Comparison of ENCODE assay signal across 8 mouse cellular contexts in genomic region chr13:48227712-48228111, GRCm38 (mm10). TPM values are rescaled to one million over a fixed set of nuclear protein-coding genes. Genes with fewer than 3 reads are reported as not detected.
DNase-seq lines count a peak whose midpoint lies in the region; ATAC-seq lines count a peak whose summit lies in the region.

No protein-coding gene starts in this region.

- H3K4me2 ChIP-seq in intestine, embryonic 14.5 days (ENCODE audit: low read length): peak overlapping the region; percentile 44

- peak overlapping the region; percentile 16 for H3K4me3 ChIP-seq in intestine, embryonic 14.5 days (ENCODE audit: low read depth, low read length)

- H3K9ac ChIP-seq in intestine, embryonic 14.5 days (ENCODE audit: low read length): peak overlapping the region; percentile 39

- peak; percentile 100 for ATAC-seq in intestine, embryonic 14.5 days (replicated peaks; ENCODE audit: low FRiP score, low TSS enrichment, low read depth)

- no peaks in the 10 kb centered on the region for H3K27me3 ChIP-seq in intestine, embryonic 14.5 days (replicated peaks; ENCODE audit: control insufficient read depth, insufficient read depth, low read length)

- peaks cover 8% of the 10 kb centered on the region; the same call in 1 of the 2 replicates for H3K4me1 ChIP-seq in intestine, embryonic 14.5 days (replicated peaks; ENCODE audit: control insufficient read depth, insufficient read depth, low read length)

- no peaks in the 10 kb centered on the region for H3K9me3 ChIP-seq in intestine, embryonic 14.5 days (ENCODE audit: control insufficient read depth, low read length)

- peak overlapping the region; percentile 89 for H3K27ac ChIP-seq in intestine, embryonic 14.5 days (ENCODE audit: low read depth)

- no peaks in the 10 kb centered on the region for H3K36me3 ChIP-seq in intestine, embryonic 14.5 days (ENCODE audit: control insufficient read depth, insufficient read depth, low read length)

- peak; percentile 98 for DNase-seq in adrenal gland, postnatal 14 days
- DNase-seq in embryo, embryonic 11.5 days (ENCODE audit: low read depth, low spot score): peak; percentile 93
- DNase-seq in gastrocnemius, postnatal 4 days (ENCODE audit: low spot score in 2 of 2): peak; percentile 93 to 95
- DNase-seq in intestine, embryonic 14.5 days (ENCODE audit: low spot score): peak; percentile 96
- DNase-seq in left cerebral cortex, adult 8-10 months (ENCODE audit: low spot score in 2 of 2): peak; percentile 78 to 96
- DNase-seq in lung, postnatal 4 days: peak; percentile 96 to 99
- DNase-seq in right cerebral cortex, postnatal 10 days (ENCODE audit: low spot score in 2 of 2): peak; percentile 97
- DNase-seq in urinary bladder, postnatal 4 days (ENCODE audit: low spot score in 2 of 2): peak; percentile 96 to 97

- 0% methylated on average over 38 of the region's 38 CpGs for WGBS in intestine, embryonic 14.5 days

RNA-seq across cellular contexts. Expression of gene Id4, which starts 33.3 kb away (rescaled TPM):
- 3.4 and 4.4 TPM in 2 replicates for total RNA-seq in adrenal gland, postnatal 14 days (2021)
- 1 to 10 TPM; 2.8 to 4.3 TPM for total RNA-seq in gastrocnemius, postnatal 4 days (2021)
- 10.9 and 15.2 TPM in 2 replicates for polyA plus RNA-seq in intestine, embryonic 14.5 days (2014; fragmentation: Nextera tagmentation; extraction: Ambion mirVana)
- 10 to 100 TPM; 55.0 to 68.0 (median 62.2) TPM for total RNA-seq in left cerebral cortex, adult 8-10 months (2022)

Comparison
In these comparisons a context has a peak if more than half of its experiments do, and no peak if none do; other contexts are left out.
1. Peak in every context shown above with its lines: DNase-seq, ATAC-seq, H3K4me3 ChIP-seq and H3K27ac ChIP-seq.
2. RNA of gene Id4, which starts 33.3 kb away (total RNA-seq): 55.0 to 68.0 TPM in left cerebral cortex, adult 8-10 months; 2.8 to 4.3 TPM in gastrocnemius, postnatal 4 days and 3.4 to 4.4 TPM in adrenal gland, postnatal 14 days; every median in the first group is over 10 times any median in the second.